Mouse (Mus musculus): ENCODE results near the gene Hspa1l. TPM values are rescaled to one million over a fixed set of nuclear protein-coding genes. Genes with fewer than 3 reads are reported as not detected.

The Hspa1l gene
- total RNA-seq, 2 experiments from 2014 or later: 0.22 TPM; not detected in 1

- DNase-seq: peak; percentile 95
- intact Hi-C loops (cut with DNase I): loop anchor here (1.0 kb wide), 1 partner anchor 38 kb away; the partner anchor contains the start of gene Ddah2
These were observed 48.8 kb downstream of the Hspa1l start for GRCm38 (mm10) chr17:35021163-35021808.

GRCm38 (mm10) chr17:35021842-35022477, 49.5 kb downstream of the Hspa1l start:
- DNase-seq: no peak
- intact Hi-C loops (cut with DNase I): loop anchor here (1.0 kb wide), 1 partner anchor 37 kb away; the partner anchor contains the start of gene Ddah2

GRCm38 (mm10) chr17:35022541-35023060, 50.1 kb downstream of the Hspa1l start:
- no peak for DNase-seq
- intact Hi-C loops (cut with DNase I): no loop called here

- intact Hi-C loops (cut with DNase I): no loop called here
- DNase-seq: no peak
These were observed 50.7 kb downstream of the Hspa1l start for GRCm38 (mm10) chr17:35023221-35023620.

GRCm38 (mm10) chr17:35023756-35024155, 51.3 kb downstream of the Hspa1l start:
- intact Hi-C loops (cut with DNase I): no loop called here
- no peak for DNase-seq

GRCm38 (mm10) chr17:35024261-35024660, 51.8 kb downstream of the Hspa1l start:
- no peak for DNase-seq
- intact Hi-C loops (cut with DNase I): no loop called here

GRCm38 (mm10) chr17:35024691-35025488, 52.4 kb downstream of the Hspa1l start:
- DNase-seq: no peak
- intact Hi-C loops (cut with DNase I): no loop called here

GRCm38 (mm10) chr17:35026206-35026605, 53.7 kb downstream of the Hspa1l start:
- no peak for DNase-seq
- intact Hi-C loops (cut with DNase I): no loop called here

GRCm38 (mm10) chr17:35027277-35028068, 55.0 kb downstream of the Hspa1l start, which contains the start of gene Sapcd1:
Gene Sapcd1, minus strand, starts transcription at chr17:35028016.
- peak; percentile 96 for DNase-seq

GRCm38 (mm10) chr17:35028315-35028714, 55.8 kb downstream of the Hspa1l start:
- intact Hi-C loops (cut with DNase I): no loop called here
- DNase-seq: no peak

More at GRCm38 (mm10) chr17:35027277-35028068, 55.0 kb downstream of the Hspa1l start, which contains the start of gene Sapcd1:
- intact Hi-C loops (cut with DNase I): no loop called here

Other genes starting within 250 kb of the Hspa1l start
- 1 to 10 TPM; 4.4 TPM for gene C4b, start 228.8 kb upstream of the Hspa1l start, total RNA-seq (2021)
- not detected for gene Cyp21a1, start 168.1 kb upstream of the Hspa1l start, total RNA-seq (2021)
- gene Stk19, start 135.8 kb upstream of the Hspa1l start, total RNA-seq (2021): 10 to 100 TPM; 47.9 to 48.2 TPM
- gene Dxo, start 135.7 kb upstream of the Hspa1l start, total RNA-seq (2021): 10 to 100 TPM; 33.8 to 38.1 TPM
- 10 to 100 TPM; 68.5 to 74.7 TPM for gene Skiv2l, start 122.5 kb upstream of the Hspa1l start, total RNA-seq (2021)
- 10 to 100 TPM; 31.7 to 32.8 TPM for gene Nelfe, start 122.3 kb upstream of the Hspa1l start, total RNA-seq (2021)
- gene Cfb, start 110.2 kb upstream of the Hspa1l start, total RNA-seq (2021): under 1 TPM; 0.28 to 0.66 TPM
- 10 to 100 TPM; 35.4 to 38.3 TPM for gene Zbtb12, start 93.2 kb upstream of the Hspa1l start, total RNA-seq (2021)
- not detected for gene Gm20547, start 90.7 kb upstream of the Hspa1l start, total RNA-seq (2021)
- 1 to 10 TPM; 2.1 to 3.2 TPM for gene C2, start 74.4 kb upstream of the Hspa1l start, total RNA-seq (2021)
- gene Ehmt2, start 74.2 kb upstream of the Hspa1l start, total RNA-seq (2021): 100 to 1,000 TPM; 232 to 251 TPM
- gene Slc44a4, start 58.2 kb upstream of the Hspa1l start, total RNA-seq (2021): under 1 TPM in 1 of 2 experiments, not detected in 1; 0.20 TPM
- gene Neu1, start 41.5 kb upstream of the Hspa1l start, total RNA-seq (2021): 10 to 100 TPM; 18.8 to 19.1 TPM
- 1 to 10 TPM; 1.6 to 2.3 TPM for gene Hspa1b, start 13.5 kb upstream of the Hspa1l start, total RNA-seq (2021)
- not detected for gene Gm20481, start 2.8 kb upstream of the Hspa1l start, total RNA-seq (2021)
- gene Hspa1a, start 547 bp upstream of the Hspa1l start, total RNA-seq (2021): 1 to 10 TPM; 3.1 to 5.2 TPM
- 10 to 100 TPM; 35.9 to 38.5 TPM for gene Lsm2, start 9.2 kb downstream of the Hspa1l start, total RNA-seq (2021)
- 10 to 100 TPM; 91.0 to 94.3 TPM for gene Vars, start 28.3 kb downstream of the Hspa1l start, total RNA-seq (2021)
- under 1 TPM; 0.12 to 0.16 TPM for gene Vwa7, start 43.9 kb downstream of the Hspa1l start, total RNA-seq (2021)
- gene Sapcd1, start 55.3 kb downstream of the Hspa1l start, total RNA-seq (2021): under 1 TPM; 0.98 to 0.99 TPM
- gene Msh5, start 74.0 kb downstream of the Hspa1l start, total RNA-seq (2021): 1 to 10 TPM; 2.0 to 3.2 TPM
- 10 to 100 TPM; 20.2 to 20.3 TPM for gene Clic1, start 77.3 kb downstream of the Hspa1l start, total RNA-seq (2021)
- 100 to 1,000 TPM; 101 to 115 TPM for gene Ddah2, start 86.3 kb downstream of the Hspa1l start, total RNA-seq (2021)
- gene Ly6g6c, start 92.7 kb downstream of the Hspa1l start, total RNA-seq (2021): not detected
- not detected for gene Mpig6b, start 93.5 kb downstream of the Hspa1l start, total RNA-seq (2021)
- 1 to 10 TPM; 2.8 to 3.4 TPM for gene Ly6g6e, start 104.2 kb downstream of the Hspa1l start, total RNA-seq (2021)
- not detected for gene Ly6g6d, start 105.4 kb downstream of the Hspa1l start, total RNA-seq (2021)
- not detected for gene Ly6g6f, start 112.9 kb downstream of the Hspa1l start, total RNA-seq (2021)
- 10 to 100 TPM; 66.7 to 73.6 TPM for gene Abhd16a, start 116.6 kb downstream of the Hspa1l start, total RNA-seq (2021)
- not detected for gene Ly6g5c, start 135.6 kb downstream of the Hspa1l start, total RNA-seq (2021)
- 1 to 10 TPM in 1 of 2 experiments, under 1 TPM in 1; 0.81 to 2.3 TPM for gene Ly6g5b, start 142.7 kb downstream of the Hspa1l start, total RNA-seq (2021)
- 10 to 100 TPM; 10.7 to 12.1 TPM for gene Gpank1, start 148.8 kb downstream of the Hspa1l start, total RNA-seq (2021)
- 100 to 1,000 TPM; 210 to 214 TPM for gene Csnk2b, start 149.3 kb downstream of the Hspa1l start, total RNA-seq (2021)
- gene D17H6S53E, start 153.7 kb downstream of the Hspa1l start, total RNA-seq (2021): 10 to 100 TPM; 19.8 to 20.1 TPM
- under 1 TPM in 1 of 2 experiments, not detected in 1; 0.52 TPM for gene Apom, start 159.3 kb downstream of the Hspa1l start, total RNA-seq (2021)
- gene Bag6, start 162.5 kb downstream of the Hspa1l start, total RNA-seq (2021): 100 to 1,000 TPM; 395 to 410 TPM
- 100 to 1,000 TPM; 311 to 315 TPM for gene Prrc2a, start 192.2 kb downstream of the Hspa1l start, total RNA-seq (2021)
- gene Aif1, start 203.4 kb downstream of the Hspa1l start, total RNA-seq (2021): 1 to 10 TPM; 2.5 to 3.6 TPM
- 10 to 100 TPM; 12.3 to 17.6 TPM for gene Lst1, start 215.7 kb downstream of the Hspa1l start, total RNA-seq (2021)
- gene Ltb, start 221.7 kb downstream of the Hspa1l start, total RNA-seq (2021): under 1 TPM; 0.77 to 0.88 TPM
- under 1 TPM in 1 of 2 experiments, not detected in 1; 0.52 TPM for gene Tnf, start 229.3 kb downstream of the Hspa1l start, total RNA-seq (2021)
- gene Lta, start 232.6 kb downstream of the Hspa1l start, total RNA-seq (2021): 1 to 10 TPM in 1 of 2 experiments, under 1 TPM in 1; 0.82 to 1.0 TPM
- not detected for gene Gm16181, start 248.1 kb downstream of the Hspa1l start, total RNA-seq (2021)

Data from left cerebral cortex, postnatal 4 days (tissue).